Mouse (Mus musculus): ENCODE measurements around the gene Csf2rb2. TPM values are rescaled to one million over a fixed set of nuclear protein-coding genes. Genes with fewer than 3 reads are reported as not detected.
"Not testable (repeated sequence)": the region's sequence is repeated elsewhere in the genome, so short reads cannot be mapped to it uniquely, and the experiment has no call there.

Gene Csf2rb2
- polyA plus RNA-seq, 1 experiment: 2.1 TPM

GRCm38 (mm10) chr15:78258246-78258865 is 47.2 kb downstream of the Csf2rb2 start:
- H3K27ac ChIP-seq (ENCODE audit: control insufficient read depth, insufficient read depth, low read depth, low read length): peak overlapping the region; percentile 55

GRCm38 (mm10) chr15:78257326-78258050 is 48.0 kb downstream of the Csf2rb2 start:
- TF ChIP-seq CTCF (IDR thresholded peaks at IDR 0.05; ENCODE audit: control insufficient read depth, insufficient read depth, insufficient replicate concordance, low read depth, low read length) (peak; percentile 47; the same call in 1 of the 2 replicates), POLR2A (IDR thresholded peaks at IDR 0.05; ENCODE audit: control insufficient read depth, low read depth, low read length) (no peak)
- peaks cover 2% of the 10 kb centered on the region for H3K4me1 ChIP-seq (ENCODE audit: control insufficient read depth, insufficient read depth, low read length)
- no peak overlapping the region for H3K4me3 ChIP-seq (ENCODE audit: control insufficient read depth, low read depth, low read length)
- no peaks in the 10 kb centered on the region for H3K27me3 ChIP-seq (ENCODE audit: control insufficient read depth, insufficient read depth, low read length)
- H3K36me3 ChIP-seq (ENCODE audit: control insufficient read depth, insufficient read depth, low read length): no peaks in the 10 kb centered on the region
- H3K27ac ChIP-seq (ENCODE audit: control insufficient read depth, insufficient read depth, low read depth, low read length): peak overlapping the region; percentile 55

More at GRCm38 (mm10) chr15:78258246-78258865, 47.2 kb downstream of the Csf2rb2 start:
- no peak overlapping the region for H3K4me3 ChIP-seq (ENCODE audit: control insufficient read depth, low read depth, low read length)
- no peak for TF ChIP-seq CTCF (IDR thresholded peaks at IDR 0.05; ENCODE audit: control insufficient read depth, insufficient read depth, insufficient replicate concordance, low read depth, low read length)
- no peak for TF ChIP-seq POLR2A (IDR thresholded peaks at IDR 0.05; ENCODE audit: control insufficient read depth, low read depth, low read length)
- H3K4me1 ChIP-seq (ENCODE audit: control insufficient read depth, insufficient read depth, low read length): peaks cover 2% of the 10 kb centered on the region
- H3K27me3 ChIP-seq (ENCODE audit: control insufficient read depth, insufficient read depth, low read length): no peaks in the 10 kb centered on the region
- H3K36me3 ChIP-seq (ENCODE audit: control insufficient read depth, insufficient read depth, low read length): no peaks in the 10 kb centered on the region

DNA sequence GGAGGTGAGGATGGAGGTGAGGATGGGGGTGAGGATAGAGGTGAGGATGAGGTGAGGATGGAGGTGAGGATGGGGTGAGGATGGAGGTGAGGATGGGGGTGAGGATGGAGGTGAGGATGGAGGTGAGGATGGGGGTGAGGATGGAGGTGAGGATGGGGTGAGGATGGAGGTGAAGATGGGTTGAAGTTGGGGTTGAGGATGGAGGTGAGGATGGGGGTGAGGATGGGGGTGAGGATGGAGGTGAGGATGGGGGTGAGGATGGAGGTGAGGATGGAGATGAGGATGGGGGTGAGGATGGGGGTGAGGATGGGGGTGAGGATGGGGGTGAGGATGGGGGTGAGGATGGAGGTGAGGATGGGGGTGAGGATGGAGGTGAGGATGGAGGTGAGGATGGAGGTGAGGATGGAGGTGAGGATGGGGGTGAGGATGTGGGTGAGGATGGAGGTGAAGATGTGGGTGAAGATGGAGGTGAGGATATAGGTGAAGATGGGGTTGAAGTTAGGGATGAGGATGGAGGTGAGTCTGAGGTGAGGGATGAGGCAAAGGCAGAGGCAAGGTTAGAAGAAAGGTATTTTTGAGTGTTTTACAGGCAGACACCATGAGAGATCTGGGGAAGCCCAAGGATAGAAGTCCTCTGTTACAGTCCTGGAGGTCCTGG is 48.8 kb downstream of the Csf2rb2 start:
- not testable (repeated sequence) for H3K27me3 ChIP-seq (ENCODE audit: control insufficient read depth, insufficient read depth, low read length); H3K36me3 ChIP-seq (ENCODE audit: control insufficient read depth, insufficient read depth, low read length); H3K27ac ChIP-seq (ENCODE audit: control insufficient read depth, insufficient read depth, low read depth, low read length); H3K4me3 ChIP-seq (ENCODE audit: control insufficient read depth, low read depth, low read length); H3K4me1 ChIP-seq (ENCODE audit: control insufficient read depth, insufficient read depth, low read length)

DNA sequence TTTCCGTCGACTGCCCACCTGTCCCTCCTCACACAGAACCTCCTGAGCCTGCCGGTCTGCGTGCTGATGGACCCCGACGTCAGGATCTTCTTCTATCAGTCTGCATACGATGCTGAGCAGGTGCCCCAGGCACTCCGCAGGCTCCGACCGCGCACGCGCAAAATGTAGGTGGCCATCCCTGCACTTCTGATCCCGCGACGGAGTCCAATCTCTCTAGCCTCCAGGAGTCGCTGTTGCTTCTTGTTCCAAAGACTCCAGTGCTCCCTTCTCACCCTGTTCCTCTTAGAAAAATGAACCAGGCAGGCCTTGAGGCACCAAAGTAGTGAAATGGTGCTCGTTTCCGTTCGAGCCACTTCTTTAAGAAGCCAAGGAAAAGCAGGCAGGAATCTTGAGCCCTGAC is 50.8 kb downstream of the Csf2rb2 start:
- H3K4me3 ChIP-seq (ENCODE audit: control insufficient read depth, low read depth, low read length): no peak overlapping the region
- no peaks in the 10 kb centered on the region for H3K27me3 ChIP-seq (ENCODE audit: control insufficient read depth, insufficient read depth, low read length)
- H3K4me1 ChIP-seq (ENCODE audit: control insufficient read depth, insufficient read depth, low read length): peaks cover 2% of the 10 kb centered on the region
- H3K36me3 ChIP-seq (ENCODE audit: control insufficient read depth, insufficient read depth, low read length): no peaks in the 10 kb centered on the region
- TF ChIP-seq POLR2A (IDR thresholded peaks at IDR 0.05; ENCODE audit: control insufficient read depth, low read depth, low read length) (no peak), CTCF (IDR thresholded peaks at IDR 0.05; ENCODE audit: control insufficient read depth, insufficient read depth, insufficient replicate concordance, low read depth, low read length) (peak; percentile 41; the same call in 1 of the 2 replicates)
- H3K27ac ChIP-seq (ENCODE audit: control insufficient read depth, insufficient read depth, low read depth, low read length): no peak overlapping the region

GRCm38 (mm10) chr15:78248410-78248809 is 57.1 kb downstream of the Csf2rb2 start:
- Histone ChIP-seq H3K27me3 (ENCODE audit: control insufficient read depth, insufficient read depth, low read length) (no peaks in the 10 kb centered on the region), H3K4me1 (ENCODE audit: control insufficient read depth, insufficient read depth, low read length) (peaks cover 8% of the 10 kb centered on the region), H3K4me3 (ENCODE audit: control insufficient read depth, low read depth, low read length) (no peak overlapping the region), H3K36me3 (ENCODE audit: control insufficient read depth, insufficient read depth, low read length) (no peaks in the 10 kb centered on the region), H3K27ac (ENCODE audit: control insufficient read depth, insufficient read depth, low read depth, low read length) (no peak overlapping the region)
- no peak for TF ChIP-seq POLR2A (IDR thresholded peaks at IDR 0.05; ENCODE audit: control insufficient read depth, low read depth, low read length)
- TF ChIP-seq CTCF (IDR thresholded peaks at IDR 0.05; ENCODE audit: control insufficient read depth, insufficient read depth, insufficient replicate concordance, low read depth, low read length): no peak

GRCm38 (mm10) chr15:78247659-78248058 is 57.9 kb downstream of the Csf2rb2 start:
- Histone ChIP-seq H3K36me3 (ENCODE audit: control insufficient read depth, insufficient read depth, low read length) (no peaks in the 10 kb centered on the region), H3K27me3 (ENCODE audit: control insufficient read depth, insufficient read depth, low read length) (no peaks in the 10 kb centered on the region), H3K27ac (ENCODE audit: control insufficient read depth, insufficient read depth, low read depth, low read length) (no peak overlapping the region), H3K4me1 (ENCODE audit: control insufficient read depth, insufficient read depth, low read length) (peaks cover 8% of the 10 kb centered on the region), H3K4me3 (ENCODE audit: control insufficient read depth, low read depth, low read length) (no peak overlapping the region)
- TF ChIP-seq CTCF (IDR thresholded peaks at IDR 0.05; ENCODE audit: control insufficient read depth, insufficient read depth, insufficient replicate concordance, low read depth, low read length): no peak
- TF ChIP-seq POLR2A (IDR thresholded peaks at IDR 0.05; ENCODE audit: control insufficient read depth, low read depth, low read length): no peak

Measured in testis, adult 2 months (tissue).